Mouse (Mus musculus) ZHBTc4 (cell line): ENCODE results near the gene Olfr654.

ENCODE experiments used
- DNase-seq: peaks from one replicate; pipeline ENCODE4 v3.0.0-alpha.2; 2011; ENCODE audit warnings: low read depth, low spot score

Olfr654 gene

DNA sequence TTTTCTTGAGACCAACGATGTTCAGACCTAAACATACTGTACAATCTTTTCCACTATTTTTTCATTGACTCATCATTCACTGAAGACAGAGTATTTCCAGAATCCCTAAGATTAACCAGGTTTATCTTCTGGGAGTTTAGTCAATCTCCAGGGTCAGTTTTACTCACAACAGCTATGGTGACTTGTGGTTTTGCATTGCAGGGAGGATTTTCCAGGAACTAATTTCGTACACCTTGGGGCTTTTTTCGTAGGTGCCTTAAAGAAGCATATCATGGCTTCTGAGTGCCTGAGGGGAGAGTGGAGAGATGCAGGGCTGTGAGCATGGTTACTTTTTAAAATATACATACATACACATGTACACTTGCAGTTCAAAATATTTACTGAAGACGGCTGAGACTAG lies at the start of gene Olfr654:
Olfr654 (plus strand) TSS at position 301 of the 400 bp plus-strand sequence.
- DNase-seq, result no peak

DNA sequence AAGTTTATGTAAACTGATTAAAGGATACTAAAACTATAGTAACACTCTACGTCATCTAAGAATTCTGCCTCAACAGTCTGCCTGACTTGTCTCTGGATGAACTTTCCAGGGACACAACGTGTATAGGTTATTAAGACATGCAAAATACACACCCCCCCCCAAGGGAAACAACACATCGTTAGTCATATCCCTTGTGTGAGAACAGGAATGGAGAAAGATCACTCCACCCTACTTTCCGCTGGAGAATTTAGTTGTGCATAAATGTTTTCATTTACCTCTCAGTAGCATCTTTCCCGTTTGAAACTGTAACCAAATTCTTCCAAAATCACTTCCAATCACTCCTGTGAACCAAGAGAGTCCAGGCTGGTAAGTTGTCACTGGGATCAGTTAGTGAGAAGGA lies 37.0 kb upstream of the Olfr654 start, which contains the start of gene Olfr651:
Olfr651 (plus strand) TSS at position 301 of the 400 bp plus-strand sequence.
- no peak for DNase-seq

DNA sequence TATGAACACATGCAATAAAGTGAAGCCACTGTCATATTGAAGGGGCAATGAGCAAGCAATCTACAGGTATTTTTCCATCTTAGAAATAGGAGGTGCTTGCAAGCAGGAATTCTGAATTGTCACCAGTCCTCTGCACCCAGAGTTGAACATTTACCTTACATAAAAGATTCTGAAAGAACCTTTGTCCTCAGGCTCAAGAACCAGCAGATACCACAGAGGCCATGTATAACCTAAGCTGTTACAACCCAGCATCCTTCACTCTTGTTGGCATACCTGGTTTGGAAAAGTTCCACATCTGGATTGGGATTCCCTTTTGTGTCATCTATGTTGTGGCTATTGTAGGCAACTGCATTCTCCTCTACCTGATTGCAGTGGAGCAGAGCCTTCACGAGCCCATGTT lies 34.1 kb upstream of the Olfr654 start:
- no peak for DNase-seq

DNA sequence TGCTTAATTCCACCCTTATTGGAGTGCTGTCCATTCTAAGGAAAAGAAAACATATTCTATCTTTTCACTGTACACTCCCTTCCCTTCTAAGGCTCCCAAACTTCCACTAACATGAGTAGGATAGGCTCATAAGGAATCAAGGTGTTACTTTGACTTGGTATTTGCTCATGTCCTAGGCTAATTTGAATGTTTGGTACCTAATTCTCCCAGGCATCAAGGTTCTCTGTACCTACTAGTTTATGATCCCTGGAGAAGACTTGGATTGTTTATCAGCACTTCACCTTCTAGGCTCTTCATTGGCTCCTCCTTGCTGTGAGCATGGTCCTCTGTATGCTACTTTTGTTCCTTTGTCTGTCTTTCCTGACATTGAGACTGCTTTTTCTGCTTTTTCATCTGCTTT lies 26.2 kb upstream of the Olfr654 start, which contains the start of gene Olfr652:
Olfr652 (plus strand) TSS at position 301 of the 400 bp plus-strand sequence.
- DNase-seq, result no peak

DNA sequence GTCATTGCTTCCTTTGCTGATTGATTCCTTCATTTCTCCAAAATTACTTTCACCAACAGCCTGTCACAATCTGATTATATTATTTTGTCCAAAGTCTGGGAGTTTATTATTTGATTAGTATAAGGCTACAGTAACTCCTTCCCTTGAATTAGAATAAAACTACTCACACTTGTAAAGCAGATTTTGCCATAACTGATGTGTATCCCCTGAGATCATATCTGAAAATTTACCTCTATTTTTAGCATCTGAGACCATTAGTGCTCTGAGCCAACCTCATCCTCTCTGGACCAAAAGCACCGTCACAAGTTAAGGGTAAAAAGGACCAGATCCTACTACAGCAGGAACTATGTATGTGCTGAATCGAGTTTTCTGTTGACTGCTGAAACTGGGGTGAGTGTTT lies 9.8 kb upstream of the Olfr654 start, which contains the start of gene Olfr653:
Olfr653 (plus strand) TSS at position 301 of the 400 bp plus-strand sequence.
- DNase-seq, result no peak

DNA sequence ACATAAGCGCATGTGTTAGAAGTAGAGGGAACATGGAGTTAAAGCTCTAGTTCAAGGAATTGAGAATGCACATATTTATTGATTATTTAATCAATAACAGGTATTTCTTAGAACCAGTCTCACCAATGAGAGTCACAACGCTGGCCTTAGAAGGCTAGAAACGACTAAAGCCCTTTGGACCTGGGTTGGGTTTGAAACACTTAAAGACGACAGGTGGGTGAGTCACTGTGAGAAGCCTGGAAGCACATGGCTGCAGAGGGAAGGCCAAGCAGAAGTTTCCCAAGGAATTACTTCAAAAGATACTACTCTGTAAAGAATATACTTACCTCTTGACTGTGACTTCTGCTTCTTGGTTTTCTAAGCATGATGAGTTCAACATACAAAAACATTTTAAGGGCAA lies 6.0 kb upstream of the Olfr654 start:
- no peak for DNase-seq

DNA sequence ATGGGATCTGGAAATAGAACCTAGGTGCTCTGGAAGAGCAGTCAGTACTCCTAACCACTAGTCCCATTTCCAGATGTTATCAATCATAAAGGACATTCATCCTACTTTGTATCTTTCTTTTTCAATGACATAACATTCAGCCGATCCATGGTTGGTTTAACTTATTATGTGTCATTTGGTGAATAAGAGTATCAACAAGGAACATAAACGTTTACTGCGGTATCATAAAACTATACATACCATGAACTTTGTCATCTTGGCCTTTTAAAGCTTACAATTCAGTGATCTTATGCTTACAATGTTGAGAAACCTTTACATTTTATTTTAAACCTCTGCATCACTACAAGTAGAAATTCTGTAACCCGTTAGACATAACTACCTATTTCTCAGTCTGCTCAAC lies 5.4 kb upstream of the Olfr654 start:
- DNase-seq, result no peak

DNA sequence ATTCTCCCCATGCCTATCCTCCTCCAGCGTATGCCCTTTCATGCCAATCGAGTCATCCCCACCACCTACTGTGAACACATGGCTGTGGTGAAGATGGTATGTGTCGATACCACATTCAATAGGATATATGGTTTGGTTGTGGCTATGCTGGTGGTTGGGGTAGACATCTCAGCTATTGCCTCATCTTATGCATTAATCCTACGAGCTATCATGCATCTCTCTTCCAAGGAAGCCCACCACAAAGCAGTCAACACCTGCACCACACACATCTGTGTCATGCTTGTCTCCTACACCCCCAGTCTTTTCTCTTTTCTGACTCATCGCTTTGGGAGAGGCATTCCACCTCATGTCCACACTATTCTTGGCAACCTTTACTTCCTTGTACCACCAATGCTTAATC lies 1.4 kb downstream of the Olfr654 start:
- no peak for DNase-seq

DNA sequence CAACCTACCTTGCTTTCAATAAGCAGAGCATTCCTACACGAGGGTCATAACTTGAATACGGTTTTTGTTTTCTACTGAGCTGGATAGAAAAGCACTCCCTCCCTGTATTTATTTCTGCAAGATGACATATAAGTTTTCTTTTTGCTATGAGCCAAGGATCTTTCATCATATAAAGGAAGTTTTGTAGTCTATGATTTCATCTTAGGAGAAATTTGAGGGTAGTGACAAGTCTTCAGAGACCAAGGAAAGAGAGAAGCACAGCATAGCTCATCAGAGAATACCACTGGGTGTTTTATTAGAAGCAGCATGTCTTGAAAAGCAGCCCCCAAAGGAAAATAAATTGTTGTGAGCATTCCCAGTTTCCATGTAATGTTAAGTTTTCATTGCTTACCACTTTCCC lies 14.9 kb downstream of the Olfr654 start, which contains the start of gene Olfr655:
Olfr655 (minus strand) TSS at position 101 of the 400 bp plus-strand sequence.
- no peak for DNase-seq

DNA sequence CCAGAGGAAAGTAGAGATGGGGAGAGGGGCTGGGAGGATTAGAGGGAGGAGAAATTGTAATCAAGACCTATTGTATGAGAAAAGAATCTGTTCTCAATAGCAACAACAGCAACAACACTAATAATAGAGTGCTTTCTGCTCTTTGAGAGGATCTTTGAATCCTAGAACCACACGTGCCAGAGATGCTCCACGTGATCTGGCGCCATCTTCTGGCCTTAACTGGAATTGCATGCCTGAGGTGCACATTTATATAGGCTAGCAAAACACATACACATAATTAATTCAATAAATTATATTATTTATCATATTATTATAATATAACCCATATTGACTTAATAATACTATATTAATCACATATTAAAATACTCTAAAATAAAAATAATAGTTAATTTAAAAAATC lies 16.3 kb downstream of the Olfr654 start:
- peak; percentile 73 for DNase-seq

DNA sequence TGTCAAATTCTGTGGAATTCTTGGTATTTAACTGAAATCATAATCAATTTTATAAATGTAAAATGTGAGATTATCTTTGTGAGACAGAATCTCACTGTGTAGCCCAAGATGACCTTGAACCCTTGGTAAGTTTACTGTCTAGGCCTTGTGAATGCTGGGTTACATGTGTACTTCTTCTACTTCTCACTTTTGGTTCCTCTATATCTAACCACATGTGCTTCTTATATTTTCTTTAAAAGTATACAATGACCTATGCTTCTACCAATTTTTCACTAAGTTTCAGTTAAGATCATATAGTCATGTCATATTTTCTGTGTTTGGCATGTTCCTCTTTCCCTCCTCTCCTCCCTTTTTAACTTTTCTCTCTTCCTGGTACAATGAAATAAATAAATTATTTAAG lies 17.9 kb downstream of the Olfr654 start:
- DNase-seq, result no peak

DNA sequence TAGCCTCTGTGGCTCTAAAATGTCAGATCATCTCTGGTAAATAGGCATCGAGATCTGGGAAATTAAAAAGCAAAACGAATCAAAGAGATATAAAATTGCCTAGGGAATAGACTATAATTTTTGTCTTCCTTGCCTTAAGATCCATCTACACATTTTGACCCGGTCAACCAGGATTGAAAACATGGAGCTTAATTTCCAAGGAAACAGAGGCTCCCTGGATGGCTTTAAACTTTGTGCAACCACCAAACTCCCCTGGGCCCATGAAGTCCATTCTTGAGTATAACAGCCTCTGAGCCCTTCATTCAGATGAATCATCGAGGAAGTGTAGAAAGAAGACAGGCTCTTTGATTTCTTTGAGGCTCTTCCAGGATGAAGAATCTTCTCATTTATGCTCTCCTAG lies 26.8 kb downstream of the Olfr654 start, which contains the start of gene Olfr656:
Olfr656 (plus strand) TSS at position 301 of the 400 bp plus-strand sequence.
- no peak for DNase-seq

DNA sequence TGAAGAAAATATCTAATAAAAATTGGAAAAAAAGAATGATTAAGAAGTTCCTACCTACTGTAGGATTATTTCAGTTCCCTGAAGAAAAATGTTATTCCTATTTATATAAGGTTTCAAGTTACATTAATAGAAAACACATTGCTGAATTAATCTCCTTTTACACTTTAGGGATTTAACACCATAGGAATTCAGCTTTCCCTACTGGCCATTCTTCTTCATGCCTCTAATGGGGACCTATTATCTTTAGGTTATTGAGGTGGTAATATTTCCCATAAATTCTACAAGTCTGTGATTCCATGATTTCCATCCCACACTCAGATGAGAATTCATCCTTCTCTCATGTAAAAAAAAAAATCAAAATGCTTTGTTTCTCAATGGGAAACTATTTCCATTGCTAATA lies 37.7 kb downstream of the Olfr654 start, which contains the start of gene Olfr657:
Olfr657 (plus strand) TSS at position 301 of the 400 bp plus-strand sequence.
- no peak for DNase-seq
